Mouse (Mus musculus) CH12.LX (cell line): ENCODE measurements at regions not wholly inside any gene's neighbourhood (a gene's known extent, or its start where the extent isn't known, plus 50 kb on each side); places are given as distances from the start of the nearest gene placed in this dataset.

Experiments used
- BHLHE40 ChIP-seq: IDR thresholded peaks from 2 replicates; pipeline ENCODE4 v1.6.1; 2011; ENCODE audit warnings: mild to moderate bottlenecking, low read depth, low read length, improper control_type of control experiment
- CHD1 ChIP-seq: IDR thresholded peaks from 2 replicates; pipeline ENCODE4 v1.6.1; 2012; ENCODE audit warnings: low read depth, low read length, improper control_type of control experiment, inconsistent platforms
- CHD2 ChIP-seq: IDR thresholded peaks from 2 replicates; pipeline ENCODE4 v1.6.1; 2011; ENCODE audit warnings: low read length, improper control_type of control experiment
- CTCF ChIP-seq, 2 experiments: IDR thresholded peaks in 1 of 2; conservative IDR thresholded peaks in 1 of 2; 2 replicates each; pipeline ENCODE4 v1.5.1; 2011 to 2012; ENCODE audit warnings: low read depth in 2 of 2, low read length in 2 of 2, improper control_type of control experiment in 1 of 2, inconsistent platforms in 1 of 2, mild to moderate bottlenecking in 1 of 2, moderate library complexity in 1 of 2
- EP300 ChIP-seq: IDR thresholded peaks from 2 replicates; pipeline ENCODE4 v1.6.1; 2011; ENCODE audit warnings: low read length, improper control_type of control experiment
- HCFC1 ChIP-seq: IDR thresholded peaks from 2 replicates; pipeline ENCODE4 v1.6.1; 2012; ENCODE audit warnings: low read depth, mild to moderate bottlenecking, inconsistent platforms, low read length, improper control_type of control experiment
- MAFK ChIP-seq: IDR thresholded peaks from 2 replicates; pipeline ENCODE4 v1.6.1; 2011; ENCODE audit warnings: low read length, improper control_type of control experiment; ENCODE audit not compliant: insufficient replicate concordance
- MAX ChIP-seq: IDR thresholded peaks from 2 replicates; pipeline ENCODE4 v1.6.1; 2011; ENCODE audit warnings: low read length, improper control_type of control experiment
- MAZ ChIP-seq: IDR thresholded peaks from 2 replicates; pipeline ENCODE4 v1.6.1; 2012; ENCODE audit warnings: low read depth, mild to moderate bottlenecking, inconsistent platforms, low read length, improper control_type of control experiment, moderate library complexity
- MYC ChIP-seq: IDR thresholded peaks from 2 replicates; pipeline ENCODE4 v1.6.1; 2011; ENCODE audit warnings: low read depth, mild to moderate bottlenecking, improper control_type of control experiment, low read length
- NRF1 ChIP-seq: IDR thresholded peaks from 2 replicates; pipeline ENCODE4 v1.6.1; 2014; ENCODE audit warnings: low read depth, mild to moderate bottlenecking, inconsistent platforms, low read length, improper control_type of control experiment, moderate library complexity
- POLR2A ChIP-seq: IDR thresholded peaks from 2 replicates; pipeline ENCODE4 v1.6.1; 2011; ENCODE audit warnings: low read depth, mild to moderate bottlenecking, improper control_type of control experiment, low read length
- TCF12 ChIP-seq: IDR thresholded peaks from 2 replicates; pipeline ENCODE4 v1.6.1; 2014; ENCODE audit warnings: low read depth, mild to moderate bottlenecking, inconsistent platforms, low read length, improper control_type of control experiment
- USF2 ChIP-seq: conservative IDR thresholded peaks from 2 replicates; pipeline ENCODE4 v1.6.1; 2011; ENCODE audit warnings: low read depth, low read length, improper control_type of control experiment

GRCm38 (mm10) chr11:18399561-18399960 lies 445.9 kb upstream of the Etaa1 start:
- TF ChIP-seq HCFC1 (no peak), POLR2A (no peak), MAFK (no peak), EP300 (no peak), MYC (no peak), BHLHE40 (no peak), TCF12 (no peak), CTCF (conservative IDR thresholded peaks at IDR 0.05 in 1 of 2, IDR thresholded peaks at IDR 0.05 in 1 of 2; ENCODE audit: low read depth in 2 of 2, low read length in 2 of 2) (peak; percentile 24 to 56; a peak in 2 of 4 replicates), MAZ (no peak), MAX (no peak), NRF1 (no peak), CHD1 (no peak), USF2 (no peak), CHD2 (no peak)
